Mouse (Mus musculus) gastrocnemius, postnatal 10 days (tissue): ENCODE measurements around the gene Tnik. TPM values are rescaled to one million over a fixed set of nuclear protein-coding genes. Genes with fewer than 3 reads are reported as not detected.

ENCODE experiments used
- DNase-seq: peaks from one replicate; pipeline ENCODE4 v3.0.0; 2021; ENCODE audit warnings: mixed read lengths
- total RNA-seq, 2 experiments: library from RNA; stranded (reverse); gene quantifications; 2 replicates each; pipeline ENCODE4 v1.2.3; 2021

The Tnik gene
- total RNA-seq, 2 experiments from 2014 or later: 70.8 to 72.5 TPM

GRCm38 (mm10) chr3:28547965-28548730, 285.1 kb downstream of the Tnik start:
- DNase-seq: no peak

GRCm38 (mm10) chr3:28549391-28549790, 286.4 kb downstream of the Tnik start:
- DNase-seq: no peak

- no peak for DNase-seq
These were observed 287.6 kb downstream of the Tnik start for GRCm38 (mm10) chr3:28550497-28551093.

GRCm38 (mm10) chr3:28551756-28552155, 288.7 kb downstream of the Tnik start:
- DNase-seq: no peak

- no peak for DNase-seq
These were observed 291.9 kb downstream of the Tnik start for GRCm38 (mm10) chr3:28554934-28555333.

- no peak for DNase-seq
These were observed 293.0 kb downstream of the Tnik start for GRCm38 (mm10) chr3:28555795-28556570.

- peak; percentile 15 for DNase-seq
These were observed 295.4 kb downstream of the Tnik start for GRCm38 (mm10) chr3:28558328-28558871.

GRCm38 (mm10) chr3:28561408-28561807, 298.4 kb downstream of the Tnik start:
- no peak for DNase-seq

GRCm38 (mm10) chr3:28562612-28563332, 299.8 kb downstream of the Tnik start:
- peak; percentile 36 for DNase-seq

- DNase-seq: no peak
These were observed 301.6 kb downstream of the Tnik start for GRCm38 (mm10) chr3:28564370-28565357.

GRCm38 (mm10) chr3:28577301-28577700, 314.3 kb downstream of the Tnik start:
- DNase-seq: peak; percentile 69

GRCm38 (mm10) chr3:28578950-28579615, 316.1 kb downstream of the Tnik start:
- DNase-seq: peak; percentile 19

- DNase-seq: no peak
These were observed 322.9 kb downstream of the Tnik start for GRCm38 (mm10) chr3:28585750-28586465.

GRCm38 (mm10) chr3:28587808-28588207, 324.8 kb downstream of the Tnik start:
- no peak for DNase-seq

- DNase-seq: no peak
These were observed 328.3 kb downstream of the Tnik start for GRCm38 (mm10) chr3:28591345-28591744.

GRCm38 (mm10) chr3:28593922-28594321, 330.9 kb downstream of the Tnik start:
- no peak for DNase-seq

- no peak for DNase-seq
These were observed 336.5 kb downstream of the Tnik start for GRCm38 (mm10) chr3:28599476-28599875.

GRCm38 (mm10) chr3:28606741-28607140, 343.7 kb downstream of the Tnik start:
- no peak for DNase-seq

GRCm38 (mm10) chr3:28612330-28612729, 349.3 kb downstream of the Tnik start:
- no peak for DNase-seq

GRCm38 (mm10) chr3:28616386-28616785, 353.4 kb downstream of the Tnik start:
- DNase-seq: no peak
